Mouse (Mus musculus) stomach, postnatal 0 days (tissue): ENCODE data around the gene Tlcd2. TPM values are rescaled to one million over a fixed set of nuclear protein-coding genes. Genes with fewer than 3 reads are reported as not detected.

Experiments
- ATAC-seq: fragments of 200-750 bp; cut with Nextera tagmentation; 2 replicates; pipeline ENCODE4 v1.8.0; 2017; ENCODE audit not compliant: low FRiP score, low TSS enrichment
- DNase-seq: peaks from one replicate; pipeline ENCODE4 v3.0.0-alpha.2; 2016; ENCODE audit warnings: low spot score
- H3K27ac ChIP-seq: fragments of 300-500 bp; sonication (generic); replicated peaks from 2 replicates; pipeline ENCODE4 v1.5.1; 2014; ENCODE audit warnings: mild to moderate bottlenecking, control low read depth
- H3K27me3 ChIP-seq: fragments of 300-500 bp; sonication (generic); 2 replicates; pipeline ENCODE4 v1.6.1; 2014; ENCODE audit warnings: low read length; ENCODE audit not compliant: control insufficient read depth, insufficient read depth
- H3K36me3 ChIP-seq: fragments of 300-500 bp; sonication (generic); 2 replicates; pipeline ENCODE4 v1.6.1; 2014; ENCODE audit warnings: low read length, mixed read lengths; ENCODE audit not compliant: control insufficient read depth, insufficient read depth
- H3K4me1 ChIP-seq: fragments of 300-500 bp; sonication (generic); replicated peaks from 2 replicates; pipeline ENCODE4 v1.6.1; 2014; ENCODE audit warnings: antibody characterized with exemption; ENCODE audit not compliant: control insufficient read depth, insufficient read depth
- H3K4me2 ChIP-seq: fragments of 300-500 bp; sonication (generic); replicated peaks from 2 replicates; pipeline ENCODE4 v1.6.1; 2014; ENCODE audit warnings: low read depth, mild to moderate bottlenecking, control low read depth, moderate library complexity
- H3K4me3 ChIP-seq: fragments of 300-500 bp; sonication (generic); 2 replicates; pipeline ENCODE4 v1.5.1; 2014; ENCODE audit warnings: low read depth, low read length, control low read depth
- H3K9ac ChIP-seq: fragments of 300-500 bp; sonication (generic); 2 replicates; pipeline ENCODE4 v1.6.1; 2014; ENCODE audit warnings: mild to moderate bottlenecking, low read length, control low read depth, mixed read lengths
- H3K9me3 ChIP-seq: fragments of 300-500 bp; sonication (generic); 2 replicates; pipeline ENCODE4 v1.6.1; 2016; ENCODE audit warnings: low read length; ENCODE audit not compliant: control insufficient read depth
- CTCF ChIP-seq: IDR thresholded peaks from 2 replicates; pipeline ENCODE4 v1.5.1; 2016; ENCODE audit warnings: antibody characterized with exemption, low read depth, mild to moderate bottlenecking, moderate library complexity
- EP300 ChIP-seq: optimal IDR thresholded peaks from 2 replicates; pipeline ENCODE3; 2016; ENCODE audit warnings: antibody characterized with exemption
- WGBS: fragments of 180-500 bp; shearing (Covaris S2); extraction: QIAGEN DNeasy Blood & Tissue Kit; methylation state at CpG from one replicate; pipeline ENCODE4 v1.1.7; 2014; 5-methylcytosine and 5-hydroxymethylcytosine counted together
- microRNA counts: library from miRNA; unstranded; fragments of <30 nt; microRNA quantifications from one replicate; lab custom pipeline; 2015
- microRNA-seq: library from miRNA; unstranded; fragments of <30 nt; microRNA quantifications from one replicate; pipeline ENCODE4, GENCODE M21; 2016
- polyA plus RNA-seq: library from polyadenylated mRNA; unstranded; fragments of >200 nt; fragmentation: Nextera tagmentation; extraction: Ambion mirVana; gene quantifications from 2 replicates; pipeline ENCODE4 v1.2.1, GENCODE M21; 2015

Tlcd2 gene
- polyA plus RNA-seq, 1 experiment from 2014 or later, result 16.0 TPM

GRCm38 (mm10) chr11:75519834-75520633 is 58.5 kb downstream of the Tlcd2 start:
- WGBS, result 75% methylated on average over 15 of the region's 15 CpGs
- Histone ChIP-seq H3K27me3 (no peaks in the 10 kb centered on the region), H3K27ac (no peak overlapping the region; the same call in 1 of the 2 replicates), H3K9me3 (no peaks in the 10 kb centered on the region), H3K36me3 (no peaks in the 10 kb centered on the region), H3K4me1 (no peaks in the 10 kb centered on the region), H3K4me3 (no peak overlapping the region), H3K4me2 (no peak overlapping the region), H3K9ac (no peak overlapping the region)
- TF ChIP-seq EP300 (no peak), CTCF (no peak)
- ATAC-seq (no peak), DNase-seq (no peak)

MicroRNA genes within 50 kb of the gene (microRNA counts, 519-probe panel; counts per million panel counts)
- microRNA mmu-miR-22 (lab: Ali Mortazavi, UCI), result 6,977 counts per million, percentile 89 among the panel's probes with 10 or more counts

Small RNA genes within 50 kb of the gene (microRNA-seq; reads per million reads assigned to microRNA genes)
- 16,153 reads per million, percentile 95 among the genes with 10 or more reads in this experiment for gene Mir22

Other genes with a start within 250 kb of the Tlcd2 start
- gene Rpa1, start 113.4 kb upstream of the Tlcd2 start, polyA plus RNA-seq, result 46.0 and 48.0 TPM in 2 replicates
- 5.0 and 6.3 TPM in 2 replicates for gene Smyd4, start 113.3 kb upstream of the Tlcd2 start, polyA plus RNA-seq
- 53.7 and 69.1 TPM in 2 replicates for gene Serpinf1, start 39.0 kb upstream of the Tlcd2 start, polyA plus RNA-seq
- 17.8 and 19.7 TPM in 2 replicates for gene Serpinf2, start 22.1 kb upstream of the Tlcd2 start, polyA plus RNA-seq
- 2.6 and 2.7 TPM in 2 replicates for gene Wdr81, start 7.0 kb upstream of the Tlcd2 start, polyA plus RNA-seq
- gene Prpf8, start 25.1 kb downstream of the Tlcd2 start, polyA plus RNA-seq, result 15.8 and 16.0 TPM in 2 replicates
- gene Rilp, start 48.4 kb downstream of the Tlcd2 start, polyA plus RNA-seq, result 2.7 and 3.5 TPM in 2 replicates
- gene Scarf1, start 51.8 kb downstream of the Tlcd2 start, polyA plus RNA-seq, result 2.8 and 2.9 TPM in 2 replicates
- gene Slc43a2, start 70.0 kb downstream of the Tlcd2 start, polyA plus RNA-seq, result 5.7 and 6.4 TPM in 2 replicates
- gene Pitpna, start 126.4 kb downstream of the Tlcd2 start, polyA plus RNA-seq, result 79.3 and 84.3 TPM in 2 replicates
- gene Inpp5k, start 169.3 kb downstream of the Tlcd2 start, polyA plus RNA-seq, result 19.0 and 22.4 TPM in 2 replicates
- 41.8 and 41.9 TPM in 2 replicates for gene Myo1c, start 188.8 kb downstream of the Tlcd2 start, polyA plus RNA-seq
- 63.5 and 68.8 TPM in 2 replicates for gene Crk, start 217.5 kb downstream of the Tlcd2 start, polyA plus RNA-seq